Mouse (Mus musculus) liver, embryonic 14.5 days (tissue): Measurements from ENCODE around the gene Ndnf. TPM values are rescaled to one million over a fixed set of nuclear protein-coding genes. Genes with fewer than 3 reads are reported as not detected.
A peak's percentile ranks its signal among the peaks of the same experiment; 100 is the strongest.

Experiments used
- ATAC-seq: fragments of 200-750 bp; cut with Nextera tagmentation; 2 replicates; pipeline ENCODE4 v1.8.0; 2017; ENCODE audit warnings: moderate number of reproducible peaks, mild to moderate bottlenecking, moderate library complexity; ENCODE audit not compliant: insufficient read depth
- DNase-seq, 3 experiments: peaks; one replicate each; pipeline ENCODE4 v3.0.0-alpha.2; 2012 to 2013; ENCODE audit warnings: low read depth in 3 of 3, low spot score in 3 of 3
- H3K27ac ChIP-seq: fragments of 300-500 bp; sonication (generic); 2 replicates; pipeline ENCODE4 v1.5.1; 2014; ENCODE audit warnings: moderate library complexity, mild to moderate bottlenecking, control low read depth, inconsistent platforms
- H3K27me3 ChIP-seq: fragments of 300-500 bp; sonication (generic); 2 replicates; pipeline ENCODE4 v1.6.1; 2014; ENCODE audit warnings: mild to moderate bottlenecking, low read length, moderate library complexity; ENCODE audit not compliant: control insufficient read depth, insufficient read depth
- H3K36me3 ChIP-seq: fragments of 300-500 bp; sonication (generic); replicated peaks from 2 replicates; pipeline ENCODE4 v1.6.1; 2014; ENCODE audit warnings: low read depth; ENCODE audit not compliant: control insufficient read depth, insufficient read depth
- H3K4me1 ChIP-seq, 2 experiments: fragments of 200-500 bp in 1 of 2; fragments of 300-500 bp in 1 of 2; sonication (generic) in 1 of 2; replicated peaks; 2 replicates each; pipeline ENCODE4 v1.6.1; 2012 to 2014; ENCODE audit warnings: antibody characterized with exemption in 1 of 2, inconsistent platforms in 1 of 2, low read length in 1 of 2; ENCODE audit not compliant: control insufficient read depth in 2 of 2, insufficient read depth in 2 of 2
- H3K4me2 ChIP-seq: fragments of 300-500 bp; sonication (generic); 2 replicates; pipeline ENCODE4 v1.6.1; 2014; ENCODE audit warnings: low read depth, mild to moderate bottlenecking, control low read depth, moderate library complexity
- H3K4me3 ChIP-seq, 2 experiments: fragments of 200-500 bp in 1 of 2; fragments of 300-500 bp in 1 of 2; sonication (generic) in 1 of 2; 2 replicates each; pipeline ENCODE4 v1.5.1; 2012 to 2014; ENCODE audit warnings: low read depth in 2 of 2, low read length in 2 of 2, mild to moderate bottlenecking in 2 of 2, control low read depth in 1 of 2, inconsistent platforms in 1 of 2, moderate library complexity in 1 of 2; ENCODE audit not compliant: insufficient read depth in 1 of 2
- H3K9ac ChIP-seq: fragments of 300-500 bp; sonication (generic); replicated peaks from 2 replicates; pipeline ENCODE4 v1.6.1; 2014; ENCODE audit warnings: mild to moderate bottlenecking, control low read depth, moderate library complexity
- H3K9me3 ChIP-seq: fragments of 300-500 bp; sonication (generic); 2 replicates; pipeline ENCODE4 v1.6.1; 2016; ENCODE audit warnings: low read length, mixed read lengths; ENCODE audit not compliant: control insufficient read depth
- CTCF ChIP-seq: IDR thresholded peaks from 2 replicates; pipeline ENCODE4 v1.5.1; 2016; ENCODE audit warnings: antibody characterized with exemption, low read depth, control low read depth
- EP300 ChIP-seq: IDR thresholded peaks from 2 replicates; pipeline ENCODE4 v1.6.1; 2016; ENCODE audit warnings: antibody characterized with exemption, low read depth
- WGBS: fragments of 180-500 bp; shearing (Covaris S2); extraction: QIAGEN DNeasy Blood & Tissue Kit; methylation state at CpG from one replicate; pipeline ENCODE4 v1.1.7; 2014; ENCODE audit not compliant: insufficient replicate concordance; 5-methylcytosine and 5-hydroxymethylcytosine counted together
- polyA plus RNA-seq, 2 experiments: library from polyadenylated mRNA; depleted of rRNA in 1 of 2; stranded (reverse) in 1 of 2; unstranded in 1 of 2; fragments of >200 nt; fragmentation: Nextera tagmentation in 1 of 2; extraction: Ambion mirVana in 1 of 2; gene quantifications; 2 replicates each; pipeline versions ENCODE4 v1.2.1 to v1.2.3; 2012 to 2014

Ndnf gene
- polyA plus RNA-seq, 2 experiments, result 0.08 TPM; not detected in 1

DNA sequence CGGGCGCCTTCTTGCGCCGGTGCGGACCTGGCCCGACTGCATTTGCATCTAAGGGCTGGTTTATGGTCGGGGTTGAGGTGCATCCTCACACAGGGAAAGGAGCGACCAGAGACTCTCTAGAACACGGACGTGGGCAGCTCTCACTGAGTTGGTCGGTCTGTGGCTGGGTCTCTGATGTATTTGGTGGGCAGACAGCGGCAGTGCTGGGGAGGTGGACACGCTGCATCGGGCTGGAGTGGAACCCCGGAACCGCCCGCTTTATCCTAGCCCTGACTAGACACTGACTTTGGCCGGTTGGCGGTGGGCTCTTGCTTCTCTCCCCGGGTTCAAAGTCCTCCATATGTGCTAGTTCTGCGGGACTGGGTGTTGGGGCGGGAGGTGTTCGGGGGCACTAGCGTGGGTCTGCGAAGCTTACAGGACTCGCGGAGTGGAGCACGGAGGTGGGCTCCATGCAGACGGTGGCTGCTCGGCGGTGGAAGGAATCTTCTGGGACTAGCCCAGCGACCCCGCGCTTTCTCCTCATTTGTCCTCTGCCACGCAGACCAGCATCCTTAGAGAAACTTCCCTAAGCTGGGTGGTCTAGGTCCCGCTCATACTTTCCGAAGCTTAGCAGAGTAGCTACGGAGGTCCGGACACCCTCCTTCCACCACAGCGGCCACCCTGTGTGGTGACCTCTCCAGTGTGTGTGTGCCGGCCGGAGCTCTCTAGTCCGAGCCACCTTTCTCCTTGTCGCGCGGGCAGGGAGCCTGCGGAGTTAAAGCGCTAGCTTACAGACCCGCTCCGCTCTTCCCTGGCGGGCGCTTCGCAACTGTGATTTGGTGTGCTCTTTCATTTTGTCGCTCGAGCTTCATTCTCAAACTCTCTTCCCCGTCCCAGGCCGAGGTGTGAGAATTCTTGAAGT is 991 bp downstream of the Ndnf start:
- no peak for TF ChIP-seq CTCF
- TF ChIP-seq EP300, result no peak
- H3K4me2 ChIP-seq, result peak overlapping the region; percentile 65
- no peak overlapping the region for H3K27ac ChIP-seq
- H3K36me3 ChIP-seq, result no peaks in the 10 kb centered on the region
- peak overlapping the region; percentile 45 to 52; a peak in 3 of 4 replicates for H3K4me3 ChIP-seq
- no peak overlapping the region for H3K9ac ChIP-seq
- no peaks in the 10 kb centered on the region for H3K4me1 ChIP-seq
- WGBS, result 1% methylated on average over 57 of the region's 57 CpGs
- peaks cover 40% of the 10 kb centered on the region for H3K27me3 ChIP-seq
- no peaks in the 10 kb centered on the region for H3K9me3 ChIP-seq
- ATAC-seq, result no peak
- DNase-seq, result no peak

DNA sequence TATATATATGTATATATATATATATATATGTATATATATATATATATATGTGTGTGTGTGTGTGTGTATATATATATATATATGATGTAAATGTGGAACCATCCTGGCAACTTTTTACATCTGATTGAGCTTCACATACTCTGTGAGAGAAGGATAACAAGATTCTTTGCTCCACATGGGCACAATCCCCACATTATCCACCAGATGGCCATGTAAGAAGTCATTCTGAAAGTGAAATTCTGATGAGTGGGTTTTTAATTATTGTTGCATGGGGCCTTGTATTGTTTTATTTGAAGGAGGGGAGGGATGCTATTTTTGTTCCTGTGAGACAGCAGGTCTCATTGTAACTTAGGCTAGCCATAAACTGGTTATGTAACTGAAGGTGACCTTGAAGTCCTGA is 22.5 kb downstream of the Ndnf start:
- no peaks in the 10 kb centered on the region for H3K36me3 ChIP-seq
- no peaks in the 10 kb centered on the region for H3K27me3 ChIP-seq
- H3K4me2 ChIP-seq, result no peak overlapping the region
- no peak for DNase-seq
- no peak overlapping the region for H3K9ac ChIP-seq
- no peak overlapping the region for H3K4me3 ChIP-seq
- H3K9me3 ChIP-seq, result no peaks in the 10 kb centered on the region
- no peak overlapping the region for H3K27ac ChIP-seq
- H3K4me1 ChIP-seq, result no peaks in the 10 kb centered on the region
- no peak for ATAC-seq
- no peak for TF ChIP-seq CTCF
- no peak for TF ChIP-seq EP300

DNA sequence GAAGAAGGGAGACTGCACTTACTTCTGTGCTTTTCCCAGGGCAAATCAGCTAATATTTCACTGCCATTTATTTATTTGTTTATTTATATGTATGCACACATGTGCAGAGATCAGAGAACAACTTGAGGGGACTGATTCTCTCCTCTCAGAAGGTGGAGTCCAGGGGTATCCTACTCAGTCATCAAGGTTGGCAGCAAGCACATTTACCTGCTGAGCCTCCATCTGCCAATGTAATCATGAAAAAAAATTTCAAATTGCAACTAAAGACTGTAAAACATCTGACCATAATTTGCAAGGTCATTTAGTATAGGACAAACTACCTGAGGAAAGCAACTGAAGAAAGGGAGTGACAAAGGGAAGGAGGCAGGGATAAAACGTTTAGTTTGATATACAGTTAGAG is 49.3 kb downstream of the Ndnf start:
- DNase-seq (no peak), ATAC-seq (no peak)
- H3K36me3 ChIP-seq, result no peaks in the 10 kb centered on the region
- no peak overlapping the region for H3K27ac ChIP-seq
- no peak overlapping the region for H3K4me3 ChIP-seq
- no peak for TF ChIP-seq CTCF
- TF ChIP-seq EP300, result no peak
- H3K9ac ChIP-seq, result no peak overlapping the region
- no peaks in the 10 kb centered on the region for H3K9me3 ChIP-seq
- H3K4me2 ChIP-seq, result no peak overlapping the region
- H3K27me3 ChIP-seq, result no peaks in the 10 kb centered on the region
- H3K4me1 ChIP-seq, result no peaks in the 10 kb centered on the region
- 36% methylated on average over 1 of the region's 1 CpGs for WGBS

DNA sequence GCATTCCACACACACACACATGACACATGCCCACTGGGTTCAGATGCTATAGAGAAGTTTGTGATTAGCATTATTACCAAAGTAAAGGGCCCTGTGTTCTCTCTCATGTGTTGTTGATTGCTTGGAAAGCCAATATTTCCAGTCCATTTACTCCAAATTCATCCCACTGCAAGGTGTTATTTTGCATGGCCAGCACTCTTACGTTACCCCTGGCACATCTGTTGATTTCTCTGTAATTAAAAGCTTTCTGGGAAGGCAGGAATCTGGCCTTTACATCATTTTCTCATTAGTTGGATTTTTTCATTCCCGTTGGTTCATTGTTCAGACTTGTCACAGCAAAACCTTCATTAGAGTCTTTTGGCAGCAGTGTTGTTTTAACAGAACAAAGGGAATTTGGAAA is 54.3 kb downstream of the Ndnf start:
- Histone ChIP-seq H3K36me3 (no peaks in the 10 kb centered on the region), H3K4me1 (no peaks in the 10 kb centered on the region), H3K9me3 (no peaks in the 10 kb centered on the region), H3K27me3 (no peaks in the 10 kb centered on the region), H3K27ac (no peak overlapping the region), H3K4me2 (no peak overlapping the region), H3K4me3 (no peak overlapping the region), H3K9ac (no peak overlapping the region)
- DNase-seq (no peak), ATAC-seq (no peak)
- 52% methylated on average over 2 of the region's 2 CpGs for WGBS
- TF ChIP-seq EP300, result no peak
- TF ChIP-seq CTCF, result no peak

DNA sequence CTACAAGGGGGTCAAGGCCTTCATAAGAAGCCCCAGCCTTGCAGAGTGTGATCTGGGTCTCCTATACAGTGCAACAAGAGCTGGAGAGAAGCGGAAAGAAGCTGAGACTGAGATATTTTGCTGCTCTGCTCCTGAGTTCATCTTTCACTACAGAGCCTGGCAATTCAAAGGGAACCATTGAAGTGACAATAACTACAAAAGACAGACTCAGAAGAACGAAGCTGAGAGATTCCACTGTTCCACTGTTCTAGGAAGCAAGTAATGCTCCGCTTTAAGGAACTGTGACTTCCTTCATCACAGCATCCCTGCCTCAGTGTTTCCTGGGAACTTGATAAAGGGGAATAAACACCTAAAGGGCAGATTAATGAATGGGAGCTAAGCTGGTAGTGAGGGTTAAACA is 56.9 kb downstream of the Ndnf start:
- H3K4me2 ChIP-seq, result no peak overlapping the region
- no peaks in the 10 kb centered on the region for H3K36me3 ChIP-seq
- no peak for DNase-seq
- H3K4me3 ChIP-seq, result no peak overlapping the region
- no peak overlapping the region for H3K9ac ChIP-seq
- no peaks in the 10 kb centered on the region for H3K27me3 ChIP-seq
- ATAC-seq, result no peak
- no peaks in the 10 kb centered on the region for H3K9me3 ChIP-seq
- no peak overlapping the region for H3K27ac ChIP-seq
- TF ChIP-seq CTCF (no peak), EP300 (no peak)
- H3K4me1 ChIP-seq, result no peaks in the 10 kb centered on the region
- WGBS, result 55% methylated on average over 3 of the region's 3 CpGs
